Mouse (Mus musculus) midbrain, embryonic 15.5 days (tissue): ENCODE measurements around the gene Dyrk1a. TPM values are rescaled to one million over a fixed set of nuclear protein-coding genes. Genes with fewer than 3 reads are reported as not detected.
"Not testable (repeated sequence)": the region's sequence is repeated elsewhere in the genome, so short reads cannot be mapped to it uniquely, and the experiment has no call there.

Source experiments
- ATAC-seq: fragments of 200-750 bp; cut with Nextera tagmentation; replicated peaks from 2 replicates; pipeline ENCODE4 v1.8.0; 2017; ENCODE audit warnings: moderate TSS enrichment
- H3K27ac ChIP-seq: fragments of 300-500 bp; sonication (generic); 2 replicates; pipeline ENCODE4 v1.5.1; 2015; ENCODE audit warnings: mild to moderate bottlenecking, inconsistent platforms
- H3K27me3 ChIP-seq: fragments of 300-500 bp; sonication (generic); replicated peaks from 2 replicates; pipeline ENCODE4 v1.6.1; 2015; ENCODE audit warnings: inconsistent platforms
- H3K36me3 ChIP-seq: fragments of 300-500 bp; sonication (generic); replicated peaks from 2 replicates; pipeline ENCODE4 v1.6.1; 2015; ENCODE audit warnings: inconsistent platforms
- H3K4me1 ChIP-seq: fragments of 300-500 bp; sonication (generic); 2 replicates; pipeline ENCODE4 v1.6.1; 2015; ENCODE audit warnings: inconsistent platforms
- H3K4me2 ChIP-seq: fragments of 300-500 bp; sonication (generic); 2 replicates; pipeline ENCODE4 v1.6.1; 2015; ENCODE audit warnings: inconsistent platforms, mild to moderate bottlenecking, moderate library complexity
- H3K4me3 ChIP-seq: fragments of 300-500 bp; sonication (generic); 2 replicates; pipeline ENCODE4 v1.5.1; 2015; ENCODE audit warnings: mild to moderate bottlenecking, inconsistent platforms
- H3K9ac ChIP-seq: fragments of 300-500 bp; sonication (generic); 2 replicates; pipeline ENCODE4 v1.6.1; 2015; ENCODE audit warnings: mild to moderate bottlenecking, inconsistent platforms
- H3K9me3 ChIP-seq: fragments of 300-500 bp; sonication (generic); 2 replicates; pipeline ENCODE4 v1.6.1; 2016; ENCODE audit warnings: inconsistent platforms
- WGBS: fragments of 180-500 bp; shearing (Covaris S2); methylation state at CpG from one replicate; pipeline ENCODE4 v1.1.7; 2015; ENCODE audit warnings: mixed read lengths; 5-methylcytosine and 5-hydroxymethylcytosine counted together
- polyA plus RNA-seq: library from polyadenylated mRNA; unstranded; fragments of >200 nt; fragmentation: Nextera tagmentation; extraction: Ambion mirVana; gene quantifications from 2 replicates; pipeline ENCODE4 v1.2.1, GENCODE M21; 2015

The Dyrk1a gene
- polyA plus RNA-seq, 1 experiment from 2014 or later = 11.7 TPM

GRCm38 (mm10) chr16:94659394-94659793 is 89.6 kb downstream of the Dyrk1a start:
- H3K4me2 ChIP-seq = no peak overlapping the region
- peaks cover 17% of the 10 kb centered on the region for H3K4me1 ChIP-seq
- no peak overlapping the region for H3K9ac ChIP-seq
- no peaks in the 10 kb centered on the region for H3K27me3 ChIP-seq
- no peaks in the 10 kb centered on the region for H3K9me3 ChIP-seq
- no peak overlapping the region for H3K4me3 ChIP-seq
- ATAC-seq = no peak
- H3K27ac ChIP-seq = no peak overlapping the region
- 91% methylated on average over 7 of the region's 7 CpGs for WGBS
- H3K36me3 ChIP-seq = no peaks in the 10 kb centered on the region

- Histone ChIP-seq H3K36me3 (no peaks in the 10 kb centered on the region), H3K4me2 (no peak overlapping the region), H3K27ac (no peak overlapping the region), H3K4me1 (peaks cover 14% of the 10 kb centered on the region), H3K4me3 (no peak overlapping the region), H3K9me3 (no peaks in the 10 kb centered on the region), H3K9ac (no peak overlapping the region), H3K27me3 (no peaks in the 10 kb centered on the region)
- 93% methylated on average over 8 of the region's 8 CpGs for WGBS
- ATAC-seq = no peak
Measured at GRCm38 (mm10) chr16:94660221-94660620, 90.4 kb downstream of the Dyrk1a start.

GRCm38 (mm10) chr16:94667557-94667956 is 97.7 kb downstream of the Dyrk1a start:
- no peak for ATAC-seq
- H3K27me3 ChIP-seq = no peaks in the 10 kb centered on the region
- no peaks in the 10 kb centered on the region for H3K4me1 ChIP-seq
- H3K27ac ChIP-seq = no peak overlapping the region
- no peak overlapping the region for H3K4me3 ChIP-seq
- no peak overlapping the region for H3K4me2 ChIP-seq
- WGBS = 93% methylated on average over 4 of the region's 4 CpGs
- no peaks in the 10 kb centered on the region for H3K9me3 ChIP-seq
- peaks cover 26% of the 10 kb centered on the region; the same call in 1 of the 2 replicates for H3K36me3 ChIP-seq
- no peak overlapping the region for H3K9ac ChIP-seq

- no peak for ATAC-seq
- 93% methylated on average over 9 of the region's 9 CpGs for WGBS
- H3K4me2 ChIP-seq = no peak overlapping the region
- no peaks in the 10 kb centered on the region for H3K4me1 ChIP-seq
- no peak overlapping the region for H3K4me3 ChIP-seq
- peaks cover 32% of the 10 kb centered on the region; the same call in 1 of the 2 replicates for H3K36me3 ChIP-seq
- H3K27me3 ChIP-seq = no peaks in the 10 kb centered on the region
- H3K9ac ChIP-seq = no peak overlapping the region
- no peak overlapping the region for H3K27ac ChIP-seq
- no peaks in the 10 kb centered on the region for H3K9me3 ChIP-seq
Measured at GRCm38 (mm10) chr16:94671313-94671712, 101.5 kb downstream of the Dyrk1a start.

GRCm38 (mm10) chr16:94680924-94681323 is 111.1 kb downstream of the Dyrk1a start:
- 51% methylated on average over 4 of the region's 4 CpGs for WGBS
- no peaks in the 10 kb centered on the region for H3K9me3 ChIP-seq
- H3K36me3 ChIP-seq = no peaks in the 10 kb centered on the region; the same call in 1 of the 2 replicates
- no peak overlapping the region for H3K9ac ChIP-seq
- no peaks in the 10 kb centered on the region for H3K4me1 ChIP-seq
- no peak overlapping the region for H3K4me3 ChIP-seq
- H3K27ac ChIP-seq = no peak overlapping the region
- no peaks in the 10 kb centered on the region for H3K27me3 ChIP-seq
- ATAC-seq = no peak
- H3K4me2 ChIP-seq = no peak overlapping the region

- H3K4me1 ChIP-seq = no peaks in the 10 kb centered on the region
- H3K36me3 ChIP-seq = peaks cover 8% of the 10 kb centered on the region; the same call in 1 of the 2 replicates
- H3K9me3 ChIP-seq = no peaks in the 10 kb centered on the region
- no peak overlapping the region for H3K9ac ChIP-seq
- no peaks in the 10 kb centered on the region for H3K27me3 ChIP-seq
- ATAC-seq = no peak
- no peak overlapping the region for H3K4me2 ChIP-seq
- WGBS = 96% methylated on average over 4 of the region's 4 CpGs
- no peak overlapping the region for H3K4me3 ChIP-seq
- H3K27ac ChIP-seq = no peak overlapping the region
Measured at GRCm38 (mm10) chr16:94681760-94682159, 112.0 kb downstream of the Dyrk1a start.

- H3K27me3 ChIP-seq = no peaks in the 10 kb centered on the region
- no peak overlapping the region for H3K9ac ChIP-seq
- H3K4me2 ChIP-seq = no peak overlapping the region
- H3K9me3 ChIP-seq = no peaks in the 10 kb centered on the region
- H3K4me3 ChIP-seq = no peak overlapping the region
- peaks cover 17% of the 10 kb centered on the region; the same call in 1 of the 2 replicates for H3K36me3 ChIP-seq
- no peak for ATAC-seq
- 82% methylated on average over 4 of the region's 4 CpGs for WGBS
- no peak overlapping the region for H3K27ac ChIP-seq
- H3K4me1 ChIP-seq = no peaks in the 10 kb centered on the region
Measured at GRCm38 (mm10) chr16:94683960-94684359, 114.2 kb downstream of the Dyrk1a start.

GRCm38 (mm10) chr16:94693687-94694305 is 124.0 kb downstream of the Dyrk1a start:
- WGBS = 81% methylated on average over 4 of the region's 4 CpGs
- no peak for ATAC-seq
- Histone ChIP-seq H3K4me3 (no peak overlapping the region), H3K9ac (no peak overlapping the region), H3K9me3 (no peaks in the 10 kb centered on the region), H3K36me3 (peaks cover 9% of the 10 kb centered on the region), H3K27ac (no peak overlapping the region), H3K27me3 (no peaks in the 10 kb centered on the region), H3K4me1 (no peaks in the 10 kb centered on the region), H3K4me2 (no peak overlapping the region)

GRCm38 (mm10) chr16:94697553-94697952 is 127.7 kb downstream of the Dyrk1a start:
- H3K27me3 ChIP-seq = no peaks in the 10 kb centered on the region
- H3K4me1 ChIP-seq = no peaks in the 10 kb centered on the region
- no peaks in the 10 kb centered on the region for H3K9me3 ChIP-seq
- ATAC-seq = no peak
- H3K9ac ChIP-seq = no peak overlapping the region
- H3K4me2 ChIP-seq = no peak overlapping the region
- H3K4me3 ChIP-seq = no peak overlapping the region
- H3K36me3 ChIP-seq = peaks cover 2% of the 10 kb centered on the region
- H3K27ac ChIP-seq = no peak overlapping the region
- 87% methylated on average over 5 of the region's 5 CpGs for WGBS

- WGBS = 94% methylated on average over 1 of the region's 1 CpGs
- not testable (repeated sequence) for H3K27me3 ChIP-seq, H3K9ac ChIP-seq, H3K27ac ChIP-seq, H3K4me3 ChIP-seq, ATAC-seq, H3K4me1 ChIP-seq, H3K36me3 ChIP-seq, H3K4me2 ChIP-seq, H3K9me3 ChIP-seq
Measured at GRCm38 (mm10) chr16:94698234-94698633, 128.4 kb downstream of the Dyrk1a start.

- H3K27me3 ChIP-seq = no peaks in the 10 kb centered on the region
- no peak overlapping the region for H3K4me2 ChIP-seq
- 87% methylated on average over 4 of the region's 4 CpGs for WGBS
- no peak overlapping the region for H3K4me3 ChIP-seq
- no peaks in the 10 kb centered on the region for H3K9me3 ChIP-seq
- no peak for ATAC-seq
- H3K27ac ChIP-seq = no peak overlapping the region
- H3K9ac ChIP-seq = no peak overlapping the region
- H3K4me1 ChIP-seq = no peaks in the 10 kb centered on the region
- H3K36me3 ChIP-seq = no peaks in the 10 kb centered on the region
Measured at GRCm38 (mm10) chr16:94701141-94701540, 131.3 kb downstream of the Dyrk1a start.

- Histone ChIP-seq H3K27me3 (no peaks in the 10 kb centered on the region), H3K9ac (no peak overlapping the region), H3K27ac (no peak overlapping the region), H3K4me3 (no peak overlapping the region), H3K4me2 (no peak overlapping the region), H3K36me3 (no peaks in the 10 kb centered on the region), H3K9me3 (no peaks in the 10 kb centered on the region), H3K4me1 (no peaks in the 10 kb centered on the region)
- no peak for ATAC-seq
- WGBS = 88% methylated on average over 4 of the region's 4 CpGs
Measured at GRCm38 (mm10) chr16:94701971-94702370, 132.2 kb downstream of the Dyrk1a start.

GRCm38 (mm10) chr16:94713480-94714094 is 143.8 kb downstream of the Dyrk1a start:
- WGBS = 8% methylated on average over 25 of the region's 25 CpGs
- Histone ChIP-seq H3K9me3 (no peaks in the 10 kb centered on the region), H3K36me3 (no peaks in the 10 kb centered on the region), H3K4me2 (peak overlapping the region; percentile 62), H3K27ac (no peak overlapping the region), H3K27me3 (no peaks in the 10 kb centered on the region), H3K4me3 (peak overlapping the region; percentile 38), H3K9ac (peak overlapping the region; percentile 41), H3K4me1 (peaks cover 8% of the 10 kb centered on the region)
- ATAC-seq = peak; percentile 93
